Mouse (Mus musculus) forebrain, embryonic 16.5 days (tissue): ENCODE measurements around the gene Wnk2. TPM values are rescaled to one million over a fixed set of nuclear protein-coding genes. Genes with fewer than 3 reads are reported as not detected.

Experiments
- ATAC-seq: fragments of 200-750 bp; cut with Nextera tagmentation; 2 replicates; pipeline ENCODE4 v1.8.0; 2017; ENCODE audit warnings: mild to moderate bottlenecking, moderate library complexity
- H3K27ac ChIP-seq: fragments of 300-500 bp; sonication (generic); 2 replicates; pipeline ENCODE4 v1.5.1; 2014; ENCODE audit warnings: low read length, control low read depth
- H3K27me3 ChIP-seq: fragments of 300-500 bp; sonication (generic); replicated peaks from 2 replicates; pipeline ENCODE4 v1.6.1; 2014; ENCODE audit warnings: low read length; ENCODE audit not compliant: control insufficient read depth, insufficient read depth
- H3K36me3 ChIP-seq: fragments of 300-500 bp; sonication (generic); 2 replicates; pipeline ENCODE4 v1.6.1; 2014; ENCODE audit not compliant: control insufficient read depth, insufficient read depth
- H3K4me1 ChIP-seq: fragments of 300-500 bp; sonication (generic); replicated peaks from 2 replicates; pipeline ENCODE4 v1.6.1; 2014; ENCODE audit warnings: low read length; ENCODE audit not compliant: control insufficient read depth, insufficient read depth
- H3K4me2 ChIP-seq: fragments of 300-500 bp; sonication (generic); 2 replicates; pipeline ENCODE4 v1.6.1; 2014; ENCODE audit warnings: mild to moderate bottlenecking, low read length, control low read depth
- H3K4me3 ChIP-seq: fragments of 300-500 bp; sonication (generic); replicated peaks from 2 replicates; pipeline ENCODE4 v1.5.1; 2014; ENCODE audit warnings: mild to moderate bottlenecking, low read length, control low read depth
- H3K9ac ChIP-seq: fragments of 300-500 bp; sonication (generic); replicated peaks from 2 replicates; pipeline ENCODE4 v1.6.1; 2014; ENCODE audit warnings: low read depth, low read length, control low read depth
- H3K9me3 ChIP-seq: fragments of 300-500 bp; sonication (generic); 2 replicates; pipeline ENCODE4 v1.6.1; 2016; ENCODE audit warnings: low read length; ENCODE audit not compliant: control insufficient read depth
- WGBS: fragments of 180-500 bp; shearing (Covaris S2); extraction: QIAGEN DNeasy Blood & Tissue Kit; methylation state at CpG from one replicate; pipeline ENCODE4 v1.1.7; 2014; 5-methylcytosine and 5-hydroxymethylcytosine counted together
- polyA plus RNA-seq: library from polyadenylated mRNA; unstranded; fragments of >200 nt; fragmentation: Nextera tagmentation; extraction: Ambion mirVana; gene quantifications from 2 replicates; pipeline ENCODE4 v1.2.1, GENCODE M21; 2015

The Wnk2 gene
- polyA plus RNA-seq, 1 experiment from 2014 or later: 21.3 TPM

- H3K4me1 ChIP-seq: peaks cover 8% of the 10 kb centered on the region
- no peak overlapping the region for H3K4me2 ChIP-seq
- no peak overlapping the region for H3K27ac ChIP-seq
- no peak overlapping the region for H3K4me3 ChIP-seq
- no peaks in the 10 kb centered on the region for H3K9me3 ChIP-seq
- no peak for ATAC-seq
- no peak overlapping the region for H3K9ac ChIP-seq
- no peaks in the 10 kb centered on the region for H3K36me3 ChIP-seq
- 73% methylated on average over 1 of the region's 1 CpGs for WGBS
- no peaks in the 10 kb centered on the region for H3K27me3 ChIP-seq
Measured at GRCm38 (mm10) chr13:49180691-49181090, 32.9 kb upstream of the Wnk2 start.

GRCm38 (mm10) chr13:49180274-49180673 is 32.5 kb upstream of the Wnk2 start:
- Histone ChIP-seq H3K27ac (no peak overlapping the region), H3K9me3 (no peaks in the 10 kb centered on the region), H3K36me3 (no peaks in the 10 kb centered on the region), H3K4me1 (peaks cover 8% of the 10 kb centered on the region), H3K4me3 (no peak overlapping the region), H3K4me2 (no peak overlapping the region), H3K27me3 (no peaks in the 10 kb centered on the region), H3K9ac (no peak overlapping the region)
- 91% methylated on average over 5 of the region's 5 CpGs for WGBS
- no peak for ATAC-seq

GRCm38 (mm10) chr13:49178839-49179585 is 31.2 kb upstream of the Wnk2 start:
- peak overlapping the region; percentile 19 for H3K27ac ChIP-seq
- no peak overlapping the region for H3K4me3 ChIP-seq
- no peak overlapping the region for H3K9ac ChIP-seq
- no peaks in the 10 kb centered on the region for H3K27me3 ChIP-seq
- 41% methylated on average over 19 of the region's 19 CpGs for WGBS
- H3K36me3 ChIP-seq: no peaks in the 10 kb centered on the region
- H3K4me1 ChIP-seq: peaks cover 8% of the 10 kb centered on the region
- ATAC-seq: peak; percentile 90
- no peak overlapping the region for H3K4me2 ChIP-seq
- no peaks in the 10 kb centered on the region for H3K9me3 ChIP-seq

GRCm38 (mm10) chr13:49175509-49175908 is 27.7 kb upstream of the Wnk2 start:
- H3K27ac ChIP-seq: no peak overlapping the region
- H3K4me2 ChIP-seq: no peak overlapping the region
- ATAC-seq: no peak
- H3K4me1 ChIP-seq: peaks cover 20% of the 10 kb centered on the region
- 84% methylated on average over 10 of the region's 10 CpGs for WGBS
- no peaks in the 10 kb centered on the region for H3K36me3 ChIP-seq
- H3K9ac ChIP-seq: no peak overlapping the region
- no peaks in the 10 kb centered on the region for H3K27me3 ChIP-seq
- H3K4me3 ChIP-seq: no peak overlapping the region
- no peaks in the 10 kb centered on the region for H3K9me3 ChIP-seq

GRCm38 (mm10) chr13:49172971-49173596 is 25.3 kb upstream of the Wnk2 start:
- ATAC-seq: peak; percentile 65
- Histone ChIP-seq H3K27ac (peak overlapping the region; percentile 25), H3K9me3 (no peaks in the 10 kb centered on the region), H3K9ac (no peak overlapping the region), H3K4me1 (peaks cover 12% of the 10 kb centered on the region), H3K36me3 (no peaks in the 10 kb centered on the region), H3K4me3 (no peak overlapping the region), H3K27me3 (no peaks in the 10 kb centered on the region), H3K4me2 (no peak overlapping the region)
- 5% methylated on average over 12 of the region's 12 CpGs for WGBS

GRCm38 (mm10) chr13:49172335-49172734 is 24.5 kb upstream of the Wnk2 start:
- Histone ChIP-seq H3K27ac (peak overlapping the region; percentile 79), H3K27me3 (no peaks in the 10 kb centered on the region)

GRCm38 (mm10) chr13:49171729-49172128 is 23.9 kb upstream of the Wnk2 start:
- ATAC-seq: no peak
- Histone ChIP-seq H3K4me1 (peaks cover 12% of the 10 kb centered on the region), H3K4me3 (no peak overlapping the region), H3K9ac (no peak overlapping the region), H3K4me2 (no peak overlapping the region), H3K9me3 (no peaks in the 10 kb centered on the region), H3K27me3 (no peaks in the 10 kb centered on the region), H3K27ac (peak overlapping the region; percentile 79), H3K36me3 (no peaks in the 10 kb centered on the region)
- WGBS: 73% methylated on average over 1 of the region's 1 CpGs

More at GRCm38 (mm10) chr13:49172335-49172734, 24.5 kb upstream of the Wnk2 start:
- Histone ChIP-seq H3K9ac (no peak overlapping the region), H3K4me1 (peaks cover 12% of the 10 kb centered on the region), H3K36me3 (no peaks in the 10 kb centered on the region), H3K4me3 (no peak overlapping the region), H3K4me2 (no peak overlapping the region), H3K9me3 (no peaks in the 10 kb centered on the region)
- ATAC-seq: peak; percentile 81
- 50% methylated on average over 7 of the region's 7 CpGs for WGBS

- Histone ChIP-seq H3K9ac (no peak overlapping the region), H3K4me2 (no peak overlapping the region), H3K36me3 (no peaks in the 10 kb centered on the region), H3K4me3 (no peak overlapping the region), H3K4me1 (peaks cover 12% of the 10 kb centered on the region), H3K27me3 (no peaks in the 10 kb centered on the region), H3K27ac (no peak overlapping the region), H3K9me3 (no peaks in the 10 kb centered on the region)
- 90% methylated on average over 11 of the region's 11 CpGs for WGBS
- ATAC-seq: no peak
Measured at GRCm38 (mm10) chr13:49170623-49171022, 22.8 kb upstream of the Wnk2 start.

GRCm38 (mm10) chr13:49169448-49170207 is 21.8 kb upstream of the Wnk2 start:
- Histone ChIP-seq H3K4me2 (no peak overlapping the region), H3K4me1 (peaks cover 12% of the 10 kb centered on the region), H3K27ac (no peak overlapping the region), H3K4me3 (no peak overlapping the region), H3K27me3 (no peaks in the 10 kb centered on the region), H3K9me3 (no peaks in the 10 kb centered on the region), H3K9ac (no peak overlapping the region), H3K36me3 (no peaks in the 10 kb centered on the region)
- ATAC-seq: peak; percentile 36; the same call in 1 of the 2 replicates
- WGBS: 19% methylated on average over 17 of the region's 17 CpGs
